Mouse (Mus musculus) layer of hippocampus, postnatal 36 days (tissue): ENCODE data around the gene E2f7. TPM values are rescaled to one million over a fixed set of nuclear protein-coding genes. Genes with fewer than 3 reads are reported as not detected.

Source experiments
- total RNA-seq, 2 experiments: library from RNA; stranded (reverse); gene quantifications; 2 replicates each; pipeline ENCODE4 v1.2.3; 2021

Gene E2f7
- total RNA-seq, 2 experiments from 2014 or later = 0.38 to 0.90 TPM

Other genes starting within 250 kb of the E2f7 start
- gene Csrp2, start 174.3 kb downstream of the E2f7 start, total RNA-seq = 10 to 100 TPM; 24.7 to 26.1 TPM